Mouse (Mus musculus): ENCODE data around the gene Gm10401.

GRCm38 (mm10) chr5:115083492-115083891, 14.6 kb downstream of the Gm10401 start:
- no peak for TF ChIP-seq HCFC1 (IDR thresholded peaks at IDR 0.05; ENCODE audit: borderline replicate concordance, insufficient read depth, low read length)
- TF ChIP-seq ZNF384 (IDR thresholded peaks at IDR 0.05; ENCODE audit: low read depth, low read length), result no peak
- TF ChIP-seq MAFK (IDR thresholded peaks at IDR 0.05; ENCODE audit: insufficient read depth, low read depth, low read length), result no peak
- TF ChIP-seq CHD2 (IDR thresholded peaks at IDR 0.05; ENCODE audit: low read depth, low read length), result no peak

Measured in ES-E14 (cell line).